ENCODE assay signal across 7 mouse cellular contexts in genomic region chr15:31264827-31265226, GRCm38 (mm10). TPM values are rescaled to one million over a fixed set of nuclear protein-coding genes. Genes with fewer than 3 reads are reported as not detected.
DNase-seq lines count a peak whose midpoint lies in the region; ATAC-seq lines count a peak whose summit lies in the region.

No protein-coding gene starts in this region.

- DNase-seq in adrenal gland, adult 2 months, result peak; percentile 78
- DNase-seq in embryo, embryonic 9.5 days (ENCODE audit: extremely low spot score), result peak; percentile 77
- DNase-seq in heart, adult 18-20 months, result peak; percentile 69 to 85
- DNase-seq in kidney, adult 8-10 months, result peak; percentile 70 to 88
- DNase-seq in spleen, postnatal 10 days (ENCODE audit: low spot score in 2 of 2), result peak; percentile 21 to 67

- H3K9ac ChIP-seq in limb, embryonic 12.5 days (replicated peaks), result no peak overlapping the region
- no peak overlapping the region for H3K9ac ChIP-seq in midbrain, embryonic 16.5 days (ENCODE audit: low read depth, low read length)

- no peak overlapping the region for H3K4me2 ChIP-seq in limb, embryonic 12.5 days
- no peak overlapping the region for H3K4me2 ChIP-seq in midbrain, embryonic 16.5 days (ENCODE audit: low read length)

- H3K4me1 ChIP-seq in limb, embryonic 12.5 days (replicated peaks), result no peaks in the 10 kb centered on the region
- no peaks in the 10 kb centered on the region for H3K4me1 ChIP-seq in midbrain, embryonic 16.5 days (ENCODE audit: control insufficient read depth, insufficient read depth, low read length)

- H3K36me3 ChIP-seq in limb, embryonic 12.5 days, result no peaks in the 10 kb centered on the region
- H3K36me3 ChIP-seq in midbrain, embryonic 16.5 days (ENCODE audit: control insufficient read depth, insufficient read depth, low read length), result no peaks in the 10 kb centered on the region

- ATAC-seq in limb, embryonic 12.5 days (ENCODE audit: insufficient number of reproducible peaks, insufficient read depth, low FRiP score, low TSS enrichment, low read depth), result peak; percentile 56; the same call in 1 of the 2 replicates
- peak; percentile 93 for ATAC-seq in midbrain, embryonic 16.5 days

- H3K4me3 ChIP-seq in limb, embryonic 12.5 days (replicated peaks), result no peak overlapping the region
- H3K4me3 ChIP-seq in midbrain, embryonic 16.5 days (ENCODE audit: low read depth, low read length), result no peak overlapping the region

- WGBS in limb, embryonic 12.5 days, result 32% methylated on average over 6 of the region's 6 CpGs
- 26% methylated on average over 6 of the region's 6 CpGs for WGBS in midbrain, embryonic 16.5 days

- H3K27me3 ChIP-seq in limb, embryonic 12.5 days, result 0 out of 2 replicates have a peak, but pooled peaks cover 3% of the 10 kb centered on the region
- no peaks in the 10 kb centered on the region for H3K27me3 ChIP-seq in midbrain, embryonic 16.5 days (ENCODE audit: control insufficient read depth, insufficient read depth, low read depth, low read length)

- no peaks in the 10 kb centered on the region for H3K9me3 ChIP-seq in limb, embryonic 12.5 days
- H3K9me3 ChIP-seq in midbrain, embryonic 16.5 days (replicated peaks; ENCODE audit: control insufficient read depth, low read length, poor library complexity, severe bottlenecking), result no peaks in the 10 kb centered on the region

- no peak overlapping the region for H3K27ac ChIP-seq in limb, embryonic 12.5 days
- H3K27ac ChIP-seq in midbrain, embryonic 16.5 days (ENCODE audit: low read length), result no peak overlapping the region

RNA-seq across cellular contexts. Expression of gene Dap, which starts 40.7 kb away (rescaled TPM):
- 100 to 1,000 TPM in 1 of 2 experiments, 10 to 100 TPM in 1; 96.8 to 113 TPM for total RNA-seq in adrenal gland, adult 2 months (2021)
- 83.3 and 84.5 TPM in 2 replicates for polyA plus RNA-seq in adrenal gland, adult 2 months (2012; rRNA removed)
- 10 to 100 TPM; 18.4 to 23.9 TPM for total RNA-seq in heart, adult 18-20 months (2021)
- 66.3 and 68.8 TPM in 2 replicates for polyA plus RNA-seq in limb, embryonic 12.5 days (2016; fragmentation: Nextera tagmentation; extraction: Ambion mirVana)
- 21.5 and 21.9 TPM in 2 replicates for polyA plus RNA-seq in midbrain, embryonic 16.5 days (2015; fragmentation: Nextera tagmentation; extraction: Ambion mirVana)
